Mouse (Mus musculus) hindbrain, embryonic 13.5 days (tissue): ENCODE data around the gene Fate1. TPM values are rescaled to one million over a fixed set of nuclear protein-coding genes. Genes with fewer than 3 reads are reported as not detected.

ENCODE experiments used
- ATAC-seq: fragments of 200-750 bp; cut with Nextera tagmentation; 2 replicates; pipeline ENCODE4 v1.8.0; 2017; ENCODE audit warnings: moderate TSS enrichment; ENCODE audit not compliant: low FRiP score
- H3K27ac ChIP-seq: fragments of 300-500 bp; sonication (generic); 2 replicates; pipeline ENCODE4 v1.5.1; 2015; ENCODE audit warnings: inconsistent platforms, mild to moderate bottlenecking, moderate library complexity
- H3K27me3 ChIP-seq: fragments of 300-500 bp; sonication (generic); 2 replicates; pipeline ENCODE4 v1.6.1; 2015; ENCODE audit warnings: mild to moderate bottlenecking, inconsistent platforms
- H3K36me3 ChIP-seq: fragments of 300-500 bp; sonication (generic); 2 replicates; pipeline ENCODE4 v1.6.1; 2015; ENCODE audit warnings: mild to moderate bottlenecking, inconsistent platforms
- H3K4me1 ChIP-seq: fragments of 300-500 bp; sonication (generic); replicated peaks from 2 replicates; pipeline ENCODE4 v1.6.1; 2015; ENCODE audit warnings: inconsistent platforms
- H3K4me2 ChIP-seq: fragments of 300-500 bp; sonication (generic); 2 replicates; pipeline ENCODE4 v1.6.1; 2015; ENCODE audit warnings: inconsistent platforms, mild to moderate bottlenecking, moderate library complexity
- H3K4me3 ChIP-seq: fragments of 300-500 bp; sonication (generic); 2 replicates; pipeline ENCODE4 v1.5.1; 2015; ENCODE audit warnings: mild to moderate bottlenecking, inconsistent platforms
- H3K9ac ChIP-seq: fragments of 300-500 bp; sonication (generic); 2 replicates; pipeline ENCODE4 v1.6.1; 2015; ENCODE audit warnings: mild to moderate bottlenecking, inconsistent platforms
- H3K9me3 ChIP-seq: fragments of 300-500 bp; sonication (generic); 2 replicates; pipeline ENCODE4 v1.6.1; 2016; ENCODE audit warnings: inconsistent platforms
- WGBS: fragments of 180-500 bp; shearing (Covaris S2); methylation state at CpG from one replicate; pipeline ENCODE4 v1.1.7; 2015; 5-methylcytosine and 5-hydroxymethylcytosine counted together
- polyA plus RNA-seq: library from polyadenylated mRNA; unstranded; fragments of >200 nt; fragmentation: Nextera tagmentation; extraction: Ambion mirVana; gene quantifications from 2 replicates; pipeline ENCODE4 v1.2.1, GENCODE M21; 2015

The Fate1 gene
- polyA plus RNA-seq, 1 experiment from 2014 or later = not detected

DNA sequence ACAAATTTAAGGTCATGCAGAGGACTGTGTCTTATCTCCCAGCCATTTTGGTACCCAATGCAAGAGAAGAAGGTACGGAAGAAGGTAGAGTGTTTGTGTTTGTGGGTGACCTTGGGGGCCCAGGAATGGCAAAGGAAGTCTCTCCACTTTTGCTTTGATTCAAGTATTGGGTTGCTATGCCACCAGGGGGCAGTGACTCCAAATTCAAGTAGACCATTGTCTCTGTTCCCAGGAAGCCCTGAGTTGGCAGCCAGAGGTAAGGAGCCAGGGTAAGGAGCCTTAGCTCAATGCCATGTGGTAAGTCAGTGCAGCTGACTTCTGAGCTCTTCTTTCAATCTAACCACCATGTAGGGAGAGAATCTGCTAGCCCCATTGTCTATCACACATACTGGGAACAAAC, 11.0 kb downstream of the Fate1 start:
- H3K27me3 ChIP-seq = no peaks in the 10 kb centered on the region
- H3K4me1 ChIP-seq = no peaks in the 10 kb centered on the region
- H3K4me3 ChIP-seq = no peak overlapping the region
- H3K9ac ChIP-seq = no peak overlapping the region
- no peaks in the 10 kb centered on the region for H3K9me3 ChIP-seq
- H3K27ac ChIP-seq = no peak overlapping the region
- WGBS = 90% methylated on average over 1 of the region's 1 CpGs
- H3K4me2 ChIP-seq = no peak overlapping the region
- H3K36me3 ChIP-seq = no peaks in the 10 kb centered on the region
- no peak for ATAC-seq

DNA sequence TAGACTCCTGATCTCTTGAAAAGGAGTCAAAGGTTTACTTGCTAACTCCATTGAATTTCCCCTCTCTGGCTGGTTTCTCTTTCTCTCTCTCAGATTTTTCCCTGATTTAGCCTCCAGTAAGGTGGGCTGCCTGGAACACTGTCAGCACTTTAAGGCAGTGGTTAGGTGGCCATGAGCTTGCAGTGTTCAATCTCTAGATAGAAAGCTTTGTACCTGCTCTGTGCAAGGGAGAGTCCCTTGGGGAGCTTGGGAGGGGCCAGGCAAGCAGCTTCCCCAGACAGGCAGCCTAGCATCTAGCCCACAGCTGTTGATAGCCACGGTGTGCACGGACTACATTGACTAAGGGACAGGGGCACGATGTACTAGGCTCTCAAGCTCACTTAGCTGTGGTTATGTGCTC, 18.8 kb downstream of the Fate1 start, which contains the start of gene Cnga2:
Gene Cnga2, plus strand, starts transcription at position 301 of the 400 bp plus-strand sequence.
- Histone ChIP-seq H3K4me2 (no peak within 1 kb of the TSS), H3K27me3 (no peaks in the 10 kb centered on the region), H3K4me3 (no peak within 1 kb of the TSS), H3K27ac (no peak within 1 kb of the TSS), H3K4me1 (no peaks in the 10 kb centered on the region), H3K36me3 (no peaks in the 10 kb centered on the region), H3K9me3 (no peaks in the 10 kb centered on the region), H3K9ac (no peak within 1 kb of the TSS)
- 86% methylated on average over 3 of the region's 3 CpGs for WGBS
- no peak for ATAC-seq

DNA sequence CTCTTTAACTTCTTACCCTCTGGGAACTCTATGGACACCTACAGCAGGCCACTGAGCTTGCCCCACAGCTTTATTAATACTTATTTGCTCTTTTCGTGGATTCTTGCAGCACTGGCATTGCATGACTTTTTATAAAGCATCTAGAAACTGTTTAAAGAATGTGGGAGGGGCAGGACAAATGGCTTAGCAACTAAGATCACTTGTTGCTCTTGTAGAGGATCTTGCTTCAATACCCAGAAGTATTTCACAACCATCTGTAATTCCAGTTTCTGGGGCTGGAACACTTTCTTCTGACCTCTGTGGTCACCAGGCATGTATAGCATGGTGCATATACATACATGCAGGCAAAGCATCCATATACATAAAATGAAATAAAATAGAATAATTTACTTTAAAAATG, 23.2 kb downstream of the Fate1 start:
- Histone ChIP-seq H3K27me3 (no peaks in the 10 kb centered on the region), H3K9me3 (no peaks in the 10 kb centered on the region), H3K4me3 (no peak overlapping the region), H3K9ac (no peak overlapping the region), H3K27ac (no peak overlapping the region), H3K4me2 (no peak overlapping the region), H3K4me1 (no peaks in the 10 kb centered on the region), H3K36me3 (no peaks in the 10 kb centered on the region)
- ATAC-seq = no peak
- 71% methylated on average over 1 of the region's 1 CpGs for WGBS

DNA sequence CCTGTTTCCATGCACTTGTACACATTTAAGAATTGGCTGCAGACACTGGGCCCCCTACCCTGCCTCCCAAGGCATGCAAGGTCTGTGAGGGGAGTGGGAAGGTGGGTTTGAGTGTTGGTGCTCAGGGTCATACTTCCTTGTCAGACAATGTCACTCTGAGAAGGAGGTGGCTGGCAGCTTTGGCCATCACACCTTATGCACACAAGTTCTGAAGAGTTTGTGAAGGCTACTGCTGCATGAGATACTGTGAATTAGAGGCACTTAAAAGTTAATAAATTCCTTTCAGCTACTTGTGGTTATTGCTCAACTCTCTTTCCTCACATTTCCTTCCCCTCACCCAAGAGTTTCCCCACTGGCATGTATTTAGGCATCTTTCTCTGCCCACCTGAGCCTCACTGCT, 37.1 kb downstream of the Fate1 start:
- Histone ChIP-seq H3K4me2 (no peak overlapping the region), H3K4me1 (no peaks in the 10 kb centered on the region), H3K27me3 (no peaks in the 10 kb centered on the region), H3K36me3 (no peaks in the 10 kb centered on the region), H3K4me3 (no peak overlapping the region), H3K27ac (no peak overlapping the region), H3K9ac (no peak overlapping the region), H3K9me3 (no peaks in the 10 kb centered on the region)
- no peak for ATAC-seq

DNA sequence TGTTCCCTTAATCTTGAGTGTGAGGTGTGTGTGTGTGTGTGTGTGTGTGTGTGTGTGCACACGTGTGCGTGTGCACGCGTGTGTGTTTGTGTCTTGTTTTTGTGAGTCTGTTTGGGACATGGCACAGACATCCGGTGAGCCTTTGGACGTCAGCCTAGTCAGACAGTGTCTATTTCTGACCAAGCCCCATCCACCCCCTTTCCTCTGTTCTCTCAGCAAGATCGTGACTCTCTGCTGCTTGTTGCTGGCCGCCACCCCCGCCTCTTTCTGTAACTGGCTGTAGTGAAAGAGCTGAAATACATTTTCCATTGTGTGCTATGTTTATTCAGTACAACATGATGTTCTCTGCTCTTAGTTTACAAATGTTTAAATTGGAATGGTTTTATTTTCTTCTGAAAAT, 39.5 kb downstream of the Fate1 start:
- Histone ChIP-seq H3K4me3 (no peak overlapping the region), H3K9ac (no peak overlapping the region), H3K27ac (no peak overlapping the region), H3K27me3 (no peaks in the 10 kb centered on the region), H3K9me3 (no peaks in the 10 kb centered on the region), H3K4me1 (no peaks in the 10 kb centered on the region), H3K36me3 (no peaks in the 10 kb centered on the region), H3K4me2 (no peak overlapping the region)
- peak; percentile 43; the same call in 1 of the 2 replicates for ATAC-seq
- 43% methylated on average over 9 of the region's 9 CpGs for WGBS

DNA sequence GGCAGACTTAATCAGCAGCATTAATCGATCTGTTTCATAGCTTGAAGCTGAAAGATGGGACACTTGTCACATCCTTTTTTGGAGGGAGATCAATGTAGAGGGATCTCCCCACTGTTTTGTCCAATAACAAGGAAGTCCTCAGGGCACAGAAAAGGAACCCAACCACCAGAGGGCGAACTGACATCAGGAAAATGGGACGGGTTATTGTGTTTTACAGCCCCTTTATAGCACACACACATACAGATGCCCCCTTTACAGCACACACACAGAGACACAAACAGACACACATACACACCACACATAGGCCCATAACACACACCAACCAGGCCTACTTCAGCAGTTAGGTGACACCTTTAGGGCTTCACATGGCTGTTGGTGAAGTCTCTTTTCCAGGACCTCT, 40.0 kb downstream of the Fate1 start:
- Histone ChIP-seq H3K4me2 (no peak overlapping the region), H3K36me3 (no peaks in the 10 kb centered on the region), H3K4me1 (no peaks in the 10 kb centered on the region), H3K27me3 (no peaks in the 10 kb centered on the region), H3K9me3 (no peaks in the 10 kb centered on the region), H3K27ac (no peak overlapping the region), H3K4me3 (no peak overlapping the region), H3K9ac (no peak overlapping the region)
- WGBS = 23% methylated on average over 3 of the region's 3 CpGs
- no peak; the same call in 1 of the 2 replicates for ATAC-seq

DNA sequence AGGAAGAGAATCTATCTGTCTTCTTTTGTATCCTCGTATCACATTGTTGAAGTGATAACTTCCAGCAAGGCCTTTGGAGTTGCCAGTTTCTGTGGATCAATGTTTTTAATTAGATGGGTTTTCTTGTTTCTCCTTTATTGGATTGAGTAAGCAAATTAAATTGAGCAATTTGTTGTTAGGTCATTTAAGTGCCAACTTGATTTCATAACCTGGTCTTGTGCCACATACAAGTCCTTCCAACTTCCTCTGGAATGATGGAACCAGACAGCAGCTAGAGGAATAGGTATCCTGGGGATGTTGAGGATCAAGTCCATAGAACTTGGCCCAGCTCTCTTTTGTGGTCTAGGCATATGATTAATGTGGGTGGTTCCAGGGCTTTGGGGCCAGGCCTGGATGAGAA, 49.5 kb downstream of the Fate1 start:
- Histone ChIP-seq H3K4me2 (no peak overlapping the region), H3K27me3 (no peaks in the 10 kb centered on the region), H3K36me3 (no peaks in the 10 kb centered on the region), H3K27ac (no peak overlapping the region), H3K4me1 (no peaks in the 10 kb centered on the region), H3K9ac (no peak overlapping the region), H3K9me3 (no peaks in the 10 kb centered on the region), H3K4me3 (no peak overlapping the region)
- no peak for ATAC-seq
- WGBS = 57% methylated on average over 1 of the region's 1 CpGs

DNA sequence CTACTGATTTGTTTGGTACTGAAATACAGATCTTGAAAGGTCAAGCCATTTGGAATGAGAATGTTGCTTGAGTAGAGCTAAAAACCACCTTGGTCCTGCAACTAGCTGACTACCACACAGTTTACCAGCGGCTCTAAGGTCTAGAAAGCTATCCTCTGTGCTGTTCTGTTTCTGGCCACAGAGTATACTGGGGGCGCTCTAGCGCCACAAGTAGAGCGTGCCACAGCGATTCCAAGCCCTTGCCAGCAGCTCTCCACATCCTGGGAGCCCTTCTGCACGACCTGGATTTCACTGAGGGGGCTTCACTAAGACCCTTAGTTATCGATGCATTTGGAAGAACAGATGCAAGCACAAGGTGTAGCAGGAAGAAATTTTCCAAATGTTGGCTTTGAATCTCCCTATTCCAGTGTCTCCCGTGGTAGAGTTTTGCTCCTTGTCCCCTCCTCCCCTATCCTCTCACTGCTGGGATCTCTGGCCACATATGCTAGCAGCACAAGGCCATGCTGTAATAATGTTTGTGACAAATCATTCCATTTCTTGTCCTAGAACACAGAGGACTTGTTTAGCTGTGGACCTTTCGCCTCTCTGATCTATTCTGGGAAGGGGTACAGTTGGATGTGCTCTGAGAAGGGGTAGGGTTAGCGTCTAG, 50.1 kb downstream of the Fate1 start:
- Histone ChIP-seq H3K4me1 (no peaks in the 10 kb centered on the region), H3K4me2 (no peak overlapping the region), H3K27me3 (no peaks in the 10 kb centered on the region), H3K9ac (no peak overlapping the region), H3K4me3 (no peak overlapping the region), H3K36me3 (no peaks in the 10 kb centered on the region), H3K27ac (no peak overlapping the region), H3K9me3 (no peaks in the 10 kb centered on the region)
- ATAC-seq = 0 out of 2 replicates have a peak, but pooled peaks have one; percentile 69
- WGBS = 40% methylated on average over 10 of the region's 10 CpGs

DNA sequence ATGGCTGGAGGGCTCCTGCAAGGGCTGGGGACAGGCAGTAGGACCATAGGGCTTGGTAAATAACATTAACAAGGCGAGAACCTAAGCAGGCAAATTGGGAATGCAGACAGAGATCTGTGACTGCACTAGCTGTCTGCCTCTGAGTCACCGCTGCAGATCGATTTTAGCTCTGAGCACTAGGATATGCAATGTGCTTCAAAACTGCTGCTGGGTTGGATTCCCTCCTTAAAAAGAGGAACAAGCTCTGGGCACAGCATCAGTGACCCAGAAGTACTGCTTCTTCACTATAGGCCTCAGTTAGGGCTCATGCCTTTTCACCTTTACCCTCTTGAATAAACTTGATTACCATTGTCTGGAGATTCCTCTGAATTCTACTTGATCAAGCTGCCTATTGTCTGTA, 50.8 kb downstream of the Fate1 start:
- no peak overlapping the region for H3K9ac ChIP-seq

More for the DNA sequence above, 50.8 kb downstream of the Fate1 start:
- ATAC-seq = no peak
- Histone ChIP-seq H3K36me3 (no peaks in the 10 kb centered on the region), H3K9me3 (no peaks in the 10 kb centered on the region), H3K4me2 (no peak overlapping the region), H3K27ac (no peak overlapping the region), H3K4me1 (no peaks in the 10 kb centered on the region), H3K27me3 (no peaks in the 10 kb centered on the region), H3K4me3 (no peak overlapping the region)
- 66% methylated on average over 3 of the region's 3 CpGs for WGBS

Other genes starting within 250 kb of the Fate1 start
- 53.1 and 60.3 TPM in 2 replicates for gene Vma21, start 157.1 kb upstream of the Fate1 start, polyA plus RNA-seq
- 0.19 and 0.36 TPM in 2 replicates for gene Gm1141, start 52.0 kb upstream of the Fate1 start, polyA plus RNA-seq
- gene Prrg3, start 10.4 kb upstream of the Fate1 start, polyA plus RNA-seq = 11.2 and 11.8 TPM in 2 replicates
- gene Cnga2, start 18.9 kb downstream of the Fate1 start, polyA plus RNA-seq = 0.10 and 0.12 TPM in 2 replicates
- not detected in 2 replicates for gene Magea4, start 249.0 kb downstream of the Fate1 start, polyA plus RNA-seq